Mouse (Mus musculus): ENCODE results near the gene B130006D01Rik. TPM values are rescaled to one million over a fixed set of nuclear protein-coding genes. Genes with fewer than 3 reads are reported as not detected.
"Not testable (repeated sequence)": the region's sequence is repeated elsewhere in the genome, so short reads cannot be mapped to it uniquely, and the experiment has no call there.

The B130006D01Rik gene
- total and polyA plus RNA-seq, 3 experiments = 0.10 to 0.38 (median 0.15) TPM

DNA sequence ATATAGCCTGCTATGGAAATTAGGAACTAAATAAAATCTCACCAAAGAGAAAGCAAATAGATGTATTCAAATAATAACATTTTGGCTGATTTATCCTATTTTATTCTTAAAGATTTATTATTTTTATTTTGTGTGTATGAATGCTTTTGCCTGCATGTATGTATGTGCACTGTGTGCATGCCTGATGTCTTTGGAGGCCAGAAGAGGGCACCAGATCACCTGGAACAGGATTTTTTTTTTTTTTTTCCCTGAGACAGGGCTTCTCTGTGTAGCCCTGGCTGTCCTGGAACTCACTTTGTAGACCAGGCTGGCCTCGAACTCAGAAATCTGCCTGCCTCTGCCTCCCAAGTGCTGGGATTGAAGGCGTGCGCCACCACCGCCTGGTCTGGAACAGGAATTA is 31.8 kb downstream of the B130006D01Rik start:
- H3K4me2 ChIP-seq (ENCODE audit: insufficient read depth, low read depth, poor library complexity, severe bottlenecking); H3K9me3 ChIP-seq (replicated peaks; ENCODE audit: low read length); H3K4me1 ChIP-seq (ENCODE audit: control insufficient read depth in 1 of 2, insufficient read depth in 2 of 2); H3K27ac ChIP-seq (ENCODE audit: insufficient read depth, low read depth); H3K27me3 ChIP-seq (replicated peaks); H3K79me2 ChIP-seq (replicated peaks; ENCODE audit: control insufficient read depth, extremely low read depth, insufficient read depth, poor library complexity, severe bottlenecking); H3K9ac ChIP-seq (ENCODE audit: insufficient read depth, low read depth); DNase-seq (ENCODE audit: extremely low read depth); H3K4me3 ChIP-seq (replicated peaks in 1 of 3; ENCODE audit: low read depth in 2 of 3, low read length in 2 of 3, poor library complexity in 1 of 3); dilution Hi-C loops (cut with MboI; ENCODE audit: extremely low pct_ligation_motif_present, extremely low pct_unique_long_range_greater_than_20kb, low sequenced_read_pairs): not testable (repeated sequence)
- TF ChIP-seq ZNF384 (IDR thresholded peaks at IDR 0.05; ENCODE audit: low read depth, low read length) = peak; percentile 86
- TF ChIP-seq CTCF (conservative IDR thresholded peaks at IDR 0.05 in 1 of 2, IDR thresholded peaks at IDR 0.05 in 1 of 2; ENCODE audit: low read depth in 2 of 2, low read length in 2 of 2) = peak in 1 of 2 experiments; percentile 34; a peak in 2 of 4 replicates
- TF ChIP-seq RAD21 (IDR thresholded peaks at IDR 0.05; ENCODE audit: low read depth, low read length) = peak; percentile 10
- in situ Hi-C loops (cut with MboI; ENCODE audit: low pct_ligation_motif_present, low pct_unique_long_range_greater_than_20kb, low sequenced_read_pairs) = loop anchor here (10.0 kb wide), 1 partner anchor 210 kb away; no protein-coding TSS in a partner anchor
- peaks cover 16 to 77% of the 10 kb centered on the region in 2 experiments for H3K36me3 ChIP-seq (replicated peaks in 1 of 2; ENCODE audit: control insufficient read depth in 1 of 2, insufficient read depth in 1 of 2, low read length in 1 of 2)

DNA sequence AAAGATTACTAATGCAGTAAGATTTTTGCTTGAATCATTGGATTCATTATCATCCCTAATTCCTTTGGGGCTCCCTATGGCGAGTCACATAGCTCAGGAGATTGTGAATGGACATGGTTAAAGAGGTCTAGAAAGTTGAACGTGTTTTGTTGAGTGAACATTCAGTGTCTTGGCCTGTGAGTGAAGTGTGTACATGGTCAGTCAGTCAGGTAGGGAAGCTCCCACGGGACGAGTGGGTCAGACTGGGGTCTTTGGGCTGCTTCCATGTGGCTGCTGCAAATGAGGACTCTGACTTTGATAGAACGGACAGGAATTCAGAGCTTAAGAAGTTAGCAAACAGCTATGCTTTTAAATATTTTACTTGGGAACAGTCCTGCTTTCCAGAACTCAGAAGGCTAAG is 37.1 kb downstream of the B130006D01Rik start:
- Histone ChIP-seq H3K4me1 (ENCODE audit: control insufficient read depth in 1 of 2, insufficient read depth in 2 of 2) (peaks cover 4 to 9% of the 10 kb centered on the region in 2 experiments), H3K9me3 (replicated peaks; ENCODE audit: low read length) (no peaks in the 10 kb centered on the region), H3K4me2 (ENCODE audit: insufficient read depth, low read depth, poor library complexity, severe bottlenecking) (no peak overlapping the region), H3K27ac (ENCODE audit: insufficient read depth, low read depth) (no peak overlapping the region), H3K79me2 (replicated peaks; ENCODE audit: control insufficient read depth, extremely low read depth, insufficient read depth, poor library complexity, severe bottlenecking) (no peaks in the 10 kb centered on the region), H3K4me3 (replicated peaks in 1 of 3; ENCODE audit: low read depth in 2 of 3, low read length in 2 of 3, poor library complexity in 1 of 3) (no peak overlapping the region), H3K27me3 (replicated peaks) (no peaks in the 10 kb centered on the region), H3K36me3 (replicated peaks in 1 of 2; ENCODE audit: control insufficient read depth in 1 of 2, insufficient read depth in 1 of 2, low read length in 1 of 2) (peaks cover 13 to 71% of the 10 kb centered on the region in 2 experiments), H3K9ac (ENCODE audit: insufficient read depth, low read depth) (no peak overlapping the region)
- no peak for DNase-seq (ENCODE audit: extremely low read depth)
- TF ChIP-seq MXI1 (IDR thresholded peaks at IDR 0.05; ENCODE audit: low read depth, low read length) = no peak
- TF ChIP-seq MYC (IDR thresholded peaks at IDR 0.05; ENCODE audit: low read depth, low read length) = no peak
- no peak for TF ChIP-seq NRF1 (IDR thresholded peaks at IDR 0.05; ENCODE audit: low read depth, low read length)
- no peak for TF ChIP-seq UBTF (IDR thresholded peaks at IDR 0.05; ENCODE audit: low read depth, low read length)
- no peak for TF ChIP-seq JUND (conservative IDR thresholded peaks at IDR 0.05; ENCODE audit: low read depth, low read length)
- TF ChIP-seq KAT2A (IDR thresholded peaks at IDR 0.05; ENCODE audit: insufficient replicate concordance, low read length) = no peak
- no peak for TF ChIP-seq ZMIZ1 (IDR thresholded peaks at IDR 0.05; ENCODE audit: low read depth, low read length)
- no peak for TF ChIP-seq RCOR1 (conservative IDR thresholded peaks at IDR 0.05; ENCODE audit: low read depth, low read length)
- no peak for TF ChIP-seq CHD2 (IDR thresholded peaks at IDR 0.05; ENCODE audit: low read length)
- TF ChIP-seq IRF4 (IDR thresholded peaks at IDR 0.05; ENCODE audit: low read depth, low read length) = no peak
- TF ChIP-seq MAX (IDR thresholded peaks at IDR 0.05; ENCODE audit: low read length) = no peak
- TF ChIP-seq SMC3 (IDR thresholded peaks at IDR 0.05; ENCODE audit: low read depth, low read length) = no peak
- TF ChIP-seq USF2 (conservative IDR thresholded peaks at IDR 0.05; ENCODE audit: low read depth, low read length) = no peak
- TF ChIP-seq SIN3A (IDR thresholded peaks at IDR 0.05; ENCODE audit: low read length) = no peak
- TF ChIP-seq MAFK (IDR thresholded peaks at IDR 0.05; ENCODE audit: insufficient replicate concordance, low read length) = no peak
- TF ChIP-seq GABPA (IDR thresholded peaks at IDR 0.05; ENCODE audit: insufficient replicate concordance, low read depth, low read length) = no peak
- TF ChIP-seq POLR2AphosphoS2 (IDR thresholded peaks at IDR 0.05; ENCODE audit: low read depth, low read length) = no peak
- in situ Hi-C loops (cut with MboI; ENCODE audit: low pct_ligation_motif_present, low pct_unique_long_range_greater_than_20kb, low sequenced_read_pairs) = no loop called here
- dilution Hi-C loops (cut with MboI; ENCODE audit: extremely low pct_ligation_motif_present, extremely low pct_unique_long_range_greater_than_20kb, low sequenced_read_pairs) = no loop called here

All from CH12.LX (cell line).